Mouse (Mus musculus): ENCODE measurements around the gene Vsig10l. TPM values are rescaled to one million over a fixed set of nuclear protein-coding genes. Genes with fewer than 3 reads are reported as not detected.

The Vsig10l gene
- total RNA-seq (2023): 9.9 and 11.4 TPM in 2 replicates

DNA sequence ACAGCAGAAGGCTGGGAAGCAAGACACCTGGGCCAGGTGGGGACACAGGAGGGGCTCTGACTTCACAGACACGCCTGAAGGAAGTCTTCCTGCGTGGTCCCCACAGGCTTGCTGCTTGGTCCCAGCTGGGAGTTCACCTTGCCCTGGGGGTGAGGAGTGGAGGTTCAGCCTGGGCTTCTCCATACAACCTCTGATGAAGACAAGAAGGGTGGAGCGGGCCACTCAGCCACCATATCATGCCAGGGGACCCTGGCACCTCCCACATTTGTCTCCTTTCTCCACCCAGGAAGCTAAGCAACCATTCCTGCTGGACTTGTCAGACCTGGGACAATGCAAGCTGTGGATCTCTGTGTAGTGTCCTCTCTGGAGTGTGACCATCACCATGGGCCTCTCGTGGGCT, at the start of gene Vsig10l:
Gene Vsig10l, plus strand, starts transcription at position 301 of the 400 bp plus-strand sequence.

DNA sequence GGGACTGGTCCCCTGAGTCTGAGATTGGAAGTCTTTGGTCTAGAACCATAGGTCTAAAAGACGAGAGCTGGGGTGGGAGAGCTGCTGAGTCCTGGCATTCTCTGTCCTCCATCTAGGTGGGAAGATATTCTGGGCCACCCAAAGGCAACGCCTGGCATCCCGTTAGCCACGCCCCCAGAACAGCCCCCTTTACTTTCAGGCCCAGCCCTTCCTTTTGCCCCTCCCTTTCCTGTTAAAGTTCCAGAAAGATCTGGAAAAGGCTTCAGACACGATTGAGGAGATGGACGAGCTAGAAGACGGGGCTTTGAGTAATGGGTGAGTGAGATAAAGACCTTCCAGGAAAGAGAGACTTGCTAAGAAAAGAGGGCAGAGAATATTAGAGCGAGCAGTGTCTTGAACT, 35.5 kb upstream of the Vsig10l start, which contains the start of gene Lim2:
Gene Lim2, plus strand, starts transcription at position 265 of the 400 bp plus-strand sequence.

DNA sequence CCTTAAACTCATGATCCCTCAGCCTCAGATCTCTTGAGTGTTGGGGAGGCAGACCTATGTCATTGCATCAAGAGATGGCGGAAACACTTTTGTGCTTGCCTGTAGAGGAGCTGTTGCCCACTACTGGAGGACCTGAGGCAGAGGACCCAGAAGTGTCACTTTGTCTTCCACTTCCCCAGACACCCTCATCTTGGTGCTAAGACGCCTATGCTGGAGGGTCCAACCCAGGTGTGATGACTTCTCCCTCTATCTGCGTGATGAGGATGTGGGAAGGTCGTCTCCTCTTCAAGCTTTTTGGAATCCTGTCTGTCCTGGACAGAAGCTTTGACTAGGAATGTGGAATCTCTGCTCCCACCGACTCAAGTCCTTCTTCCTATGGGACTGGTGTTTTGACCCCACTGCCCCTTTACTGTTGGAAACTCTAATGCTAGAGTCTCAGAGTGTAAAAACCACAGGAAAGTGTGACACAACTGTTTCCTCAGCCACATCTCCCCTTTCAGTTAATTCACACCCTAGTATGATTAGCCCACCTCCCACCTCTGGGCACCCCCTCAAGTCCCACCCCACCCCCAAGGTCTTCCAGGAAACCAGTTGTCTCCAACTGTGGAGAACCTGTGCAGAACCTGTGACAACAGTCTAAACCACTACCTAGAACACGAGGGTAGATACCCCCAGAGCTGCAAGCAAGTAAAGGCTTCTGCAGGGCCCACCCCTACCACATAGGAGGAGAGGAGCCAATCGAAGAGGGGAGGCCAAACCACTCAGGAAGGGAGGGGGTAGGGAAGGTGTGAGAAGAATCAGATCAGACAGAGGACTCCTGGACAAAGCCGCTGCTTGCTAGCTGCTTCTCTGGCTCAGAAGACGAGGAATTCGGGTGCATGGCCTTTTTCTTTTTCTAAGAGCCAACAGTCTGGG, 26.4 kb upstream of the Vsig10l start, which contains the start of gene Nkg7:
Gene Nkg7, plus strand, starts transcription at position 733 of the 915 bp plus-strand sequence.

DNA sequence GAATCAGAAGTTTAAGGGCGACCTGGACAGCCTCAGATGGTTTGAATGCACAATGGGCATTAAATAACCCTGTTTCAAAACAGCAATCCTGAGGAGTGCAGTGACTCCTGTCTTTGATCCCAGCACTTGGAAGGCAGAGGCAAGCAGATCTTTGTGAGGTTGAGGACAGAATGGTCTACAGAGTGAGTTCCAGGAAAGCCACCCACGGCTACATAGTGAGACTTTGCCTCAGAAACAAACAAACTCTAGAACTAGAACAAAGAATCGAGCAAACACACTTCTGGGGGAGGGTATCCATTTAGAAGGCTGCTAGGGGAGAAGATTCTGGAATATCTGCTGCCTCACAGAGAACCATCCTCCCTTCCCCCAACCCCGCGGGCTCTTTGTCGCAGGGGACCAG, 22.5 kb upstream of the Vsig10l start, which contains the start of gene Cldnd2:
Gene Cldnd2, plus strand, starts transcription at position 301 of the 400 bp plus-strand sequence.

DNA sequence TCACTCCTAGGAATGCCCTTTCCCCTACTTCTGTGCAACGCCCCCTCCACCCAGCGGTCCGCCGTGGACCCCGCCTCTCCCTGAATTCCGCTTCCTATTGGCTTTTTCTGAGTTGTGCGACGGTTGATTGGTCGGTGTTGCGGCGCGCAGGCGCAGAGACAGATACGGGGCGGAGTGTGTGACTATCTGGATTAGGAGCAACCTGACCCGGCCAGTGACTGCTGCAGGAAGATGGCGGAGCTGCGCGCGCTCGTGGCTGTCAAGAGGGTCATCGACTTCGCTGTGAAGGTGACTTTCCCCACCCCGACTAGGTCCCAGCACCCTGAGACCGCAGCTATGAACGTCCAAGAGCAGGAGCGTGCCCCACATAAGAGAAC, 19.0 kb upstream of the Vsig10l start, which contains the start of the genes Etfb and Gm45233:
Gene Etfb, plus strand, starts transcription at position 167 of the 377 bp plus-strand sequence.
Gene Gm45233, plus strand, starts transcription at position 212 of the 377 bp plus-strand sequence.

DNA sequence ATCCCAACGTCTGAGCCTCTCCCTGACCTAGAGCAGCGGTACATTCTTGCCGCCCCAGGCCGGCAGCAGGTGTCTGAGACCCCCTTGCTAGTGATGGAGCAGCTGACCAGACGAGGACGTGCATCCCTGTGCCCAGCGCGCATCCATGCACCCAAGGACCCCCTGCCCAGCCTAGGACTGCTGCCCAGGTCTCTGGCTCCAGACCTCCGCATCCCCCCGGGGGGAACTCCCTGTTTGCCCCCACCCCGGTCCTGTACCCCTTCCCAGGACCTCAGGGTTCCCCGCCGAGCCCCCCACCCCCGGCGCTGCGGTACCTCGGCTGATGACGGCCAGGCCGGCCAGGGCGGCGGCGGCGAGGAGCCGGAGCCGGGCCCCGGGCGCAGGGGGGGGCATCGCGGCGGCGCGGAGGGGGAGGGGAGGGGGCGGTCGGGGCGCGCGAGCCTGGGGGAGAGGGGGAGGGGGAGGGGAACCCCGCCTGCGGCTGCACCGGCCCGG, 26.7 kb downstream of the Vsig10l start, which contains the start of gene Iglon5:
Gene Iglon5, minus strand, starts transcription at position 445 of the 495 bp plus-strand sequence.

Other genes with a start within 250 kb of the Vsig10l start
- gene Zfp715, start 149.9 kb upstream of the Vsig10l start, total RNA-seq (2023): 18.1 and 26.7 TPM in 2 replicates
- gene Siglecf, start 111.8 kb upstream of the Vsig10l start, total RNA-seq (2023): 9.6 and 11.8 TPM in 2 replicates
- gene Siglecg, start 54.9 kb upstream of the Vsig10l start, total RNA-seq (2023): 61.1 and 72.3 TPM in 2 replicates
- gene Lim2, start 35.5 kb upstream of the Vsig10l start, total RNA-seq (2023): not detected in 2 replicates
- gene Nkg7, start 26.1 kb upstream of the Vsig10l start, total RNA-seq (2023): 18.8 and 33.1 TPM in 2 replicates
- not detected in 2 replicates for gene Cldnd2, start 22.4 kb upstream of the Vsig10l start, total RNA-seq (2023)
- 51.2 and 76.8 TPM in 2 replicates for gene Etfb, start 19.1 kb upstream of the Vsig10l start, total RNA-seq (2023)
- not detected in 2 replicates for gene Gm45233, start 19.0 kb upstream of the Vsig10l start, total RNA-seq (2023)
- not detected in 2 replicates for gene Iglon5, start 26.9 kb downstream of the Vsig10l start, total RNA-seq (2023)
- 0.98 TPM in 1 of 2 replicates, not detected in the other for gene 4931406B18Rik, start 42.8 kb downstream of the Vsig10l start, total RNA-seq (2023)
- 529 and 701 TPM in 2 replicates for gene Cd33, start 81.3 kb downstream of the Vsig10l start, total RNA-seq (2023)
- gene Zfp658, start 99.1 kb downstream of the Vsig10l start, total RNA-seq (2023): 3.1 and 3.6 TPM in 2 replicates
- gene Zfp719, start 116.5 kb downstream of the Vsig10l start, total RNA-seq (2023): 11.0 and 12.6 TPM in 2 replicates
- 0.41 and 0.63 TPM in 2 replicates for gene Zfp819, start 144.0 kb downstream of the Vsig10l start, total RNA-seq (2023)
- gene Ceacam18, start 171.6 kb downstream of the Vsig10l start, total RNA-seq (2023): not detected in 2 replicates
- gene Siglece, start 197.0 kb downstream of the Vsig10l start, total RNA-seq (2023): 153 and 158 TPM in 2 replicates
- 2.6 and 3.2 TPM in 2 replicates for gene Ctu1, start 208.9 kb downstream of the Vsig10l start, total RNA-seq (2023)
- gene Klk14, start 227.3 kb downstream of the Vsig10l start, total RNA-seq (2023): not detected in 2 replicates
- gene Klk13, start 249.4 kb downstream of the Vsig10l start, total RNA-seq (2023): not detected in 2 replicates